Mouse (Mus musculus): ENCODE data around the gene Rundc3a.
"Not testable (repeated sequence)": the region's sequence is repeated elsewhere in the genome, so short reads cannot be mapped to it uniquely, and the experiment has no call there.

The Rundc3a gene

GRCm38 (mm10) chr11:102408888-102409794, 15.9 kb downstream of the Rundc3a start:
- DNase-seq (ENCODE audit: low spot score), result no peak

- DNase-seq (ENCODE audit: low spot score), result no peak
These were observed 16.7 kb downstream of the Rundc3a start for GRCm38 (mm10) chr11:102409795-102410330.

- not testable (repeated sequence) for DNase-seq (ENCODE audit: low spot score)
These were observed 17.1 kb downstream of the Rundc3a start for GRCm38 (mm10) chr11:102410345-102410744.

- DNase-seq (ENCODE audit: low spot score), result no peak
These were observed 17.9 kb downstream of the Rundc3a start for GRCm38 (mm10) chr11:102411061-102411460.

GRCm38 (mm10) chr11:102411704-102412103, 18.5 kb downstream of the Rundc3a start:
- peak; percentile 87 for DNase-seq (ENCODE audit: low spot score)

- no peak for DNase-seq (ENCODE audit: low spot score)
These were observed 19.9 kb downstream of the Rundc3a start for GRCm38 (mm10) chr11:102413059-102413458.

GRCm38 (mm10) chr11:102415034-102415802, 22.0 kb downstream of the Rundc3a start:
- no peak for DNase-seq (ENCODE audit: low spot score)

- DNase-seq (ENCODE audit: low spot score), result no peak
These were observed 24.0 kb downstream of the Rundc3a start for GRCm38 (mm10) chr11:102417160-102417559.

- no peak for DNase-seq (ENCODE audit: low spot score)
These were observed 25.7 kb downstream of the Rundc3a start for GRCm38 (mm10) chr11:102418887-102419286.

- no peak for DNase-seq (ENCODE audit: low spot score)
These were observed 28.4 kb downstream of the Rundc3a start for GRCm38 (mm10) chr11:102421559-102421958.

- no peak for DNase-seq (ENCODE audit: low spot score)
These were observed 31.5 kb downstream of the Rundc3a start for GRCm38 (mm10) chr11:102424666-102425065.

GRCm38 (mm10) chr11:102425555-102426316, 32.5 kb downstream of the Rundc3a start:
- no peak for DNase-seq (ENCODE audit: low spot score)

GRCm38 (mm10) chr11:102428981-102429540, 35.9 kb downstream of the Rundc3a start:
- DNase-seq (ENCODE audit: low spot score), result no peak

GRCm38 (mm10) chr11:102429551-102429950, 36.3 kb downstream of the Rundc3a start:
- no peak for DNase-seq (ENCODE audit: low spot score)

- DNase-seq (ENCODE audit: low spot score), result peak; percentile 85
These were observed 37.2 kb downstream of the Rundc3a start, which contains the start of gene Grn for GRCm38 (mm10) chr11:102430121-102431017. Gene Grn, plus strand, starts transcription at chr11:102430315.

GRCm38 (mm10) chr11:102431018-102431645, 37.9 kb downstream of the Rundc3a start:
- peak; percentile 71 for DNase-seq (ENCODE audit: low spot score)

- DNase-seq (ENCODE audit: low spot score), result no peak
These were observed 38.5 kb downstream of the Rundc3a start for GRCm38 (mm10) chr11:102431728-102432114.

GRCm38 (mm10) chr11:102432115-102432843, 39.1 kb downstream of the Rundc3a start:
- DNase-seq (ENCODE audit: low spot score), result no peak

- DNase-seq (ENCODE audit: low spot score), result peak; percentile 46
These were observed 39.7 kb downstream of the Rundc3a start for GRCm38 (mm10) chr11:102432896-102433295.

All from ovary, postnatal 36 days (tissue).